Mouse (Mus musculus) midbrain, embryonic 13.5 days (tissue): ENCODE data around the gene Schip1. TPM values are rescaled to one million over a fixed set of nuclear protein-coding genes. Genes with fewer than 3 reads are reported as not detected.

Experiments used
- ATAC-seq: fragments of 200-750 bp; cut with Nextera tagmentation; 2 replicates; pipeline ENCODE4 v1.8.0; 2017; ENCODE audit warnings: mild to moderate bottlenecking, moderate TSS enrichment, moderate library complexity
- H3K27ac ChIP-seq: fragments of 300-500 bp; sonication (generic); 2 replicates; pipeline ENCODE4 v1.5.1; 2015; ENCODE audit warnings: inconsistent platforms, mild to moderate bottlenecking, moderate library complexity
- H3K27me3 ChIP-seq: fragments of 300-500 bp; sonication (generic); 2 replicates; pipeline ENCODE4 v1.6.1; 2015; ENCODE audit warnings: mild to moderate bottlenecking, inconsistent platforms
- H3K36me3 ChIP-seq: fragments of 300-500 bp; sonication (generic); 2 replicates; pipeline ENCODE4 v1.6.1; 2015; ENCODE audit warnings: mild to moderate bottlenecking, inconsistent platforms
- H3K4me1 ChIP-seq: fragments of 300-500 bp; sonication (generic); replicated peaks from 2 replicates; pipeline ENCODE4 v1.6.1; 2015; ENCODE audit warnings: inconsistent platforms
- H3K4me2 ChIP-seq: fragments of 300-500 bp; sonication (generic); replicated peaks from 2 replicates; pipeline ENCODE4 v1.6.1; 2015; ENCODE audit warnings: moderate library complexity, mild to moderate bottlenecking, inconsistent platforms
- H3K4me3 ChIP-seq: fragments of 300-500 bp; sonication (generic); replicated peaks from 2 replicates; pipeline ENCODE4 v1.5.1; 2015; ENCODE audit warnings: mild to moderate bottlenecking, inconsistent platforms
- H3K9ac ChIP-seq: fragments of 300-500 bp; sonication (generic); replicated peaks from 2 replicates; pipeline ENCODE4 v1.6.1; 2015; ENCODE audit warnings: mild to moderate bottlenecking, inconsistent platforms
- H3K9me3 ChIP-seq: fragments of 300-500 bp; sonication (generic); 2 replicates; pipeline ENCODE4 v1.6.1; 2016; ENCODE audit warnings: mild to moderate bottlenecking, inconsistent platforms
- WGBS: fragments of 180-500 bp; shearing (Covaris S2); methylation state at CpG from one replicate; pipeline ENCODE4 v1.1.7; 2015; 5-methylcytosine and 5-hydroxymethylcytosine counted together
- polyA plus RNA-seq: library from polyadenylated mRNA; unstranded; fragments of >200 nt; fragmentation: Nextera tagmentation; extraction: Ambion mirVana; gene quantifications from 2 replicates; pipeline ENCODE4 v1.2.1, GENCODE M21; 2015

The Schip1 gene
- polyA plus RNA-seq, 1 experiment from 2014 or later, result 127 TPM

DNA sequence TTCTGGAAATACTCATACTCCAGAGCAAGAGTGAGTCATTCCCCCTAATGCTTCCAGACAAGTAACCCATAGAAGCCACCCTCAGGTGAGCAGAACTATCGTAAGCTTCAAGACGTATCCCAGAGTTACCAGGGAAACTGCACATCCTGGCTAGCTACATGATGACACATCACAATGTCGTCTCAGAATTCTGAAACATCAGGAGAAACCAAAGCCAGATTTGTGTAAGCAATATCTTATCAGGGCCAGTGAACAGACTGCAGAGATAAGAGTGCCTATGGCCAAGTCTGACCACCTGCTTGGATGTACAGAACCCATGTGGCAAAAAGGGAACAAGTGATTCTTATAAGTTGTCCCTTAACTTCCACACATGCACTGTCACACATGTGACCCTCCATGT, 440.2 kb downstream of the Schip1 start:
- Histone ChIP-seq H3K27ac (no peak overlapping the region), H3K36me3 (no peaks in the 10 kb centered on the region), H3K4me2 (no peak overlapping the region), H3K9ac (no peak overlapping the region), H3K9me3 (no peaks in the 10 kb centered on the region), H3K27me3 (no peaks in the 10 kb centered on the region), H3K4me3 (no peak overlapping the region), H3K4me1 (peaks cover 3% of the 10 kb centered on the region; the same call in 1 of the 2 replicates)
- no peak for ATAC-seq
- 92% methylated on average over 3 of the region's 3 CpGs for WGBS

DNA sequence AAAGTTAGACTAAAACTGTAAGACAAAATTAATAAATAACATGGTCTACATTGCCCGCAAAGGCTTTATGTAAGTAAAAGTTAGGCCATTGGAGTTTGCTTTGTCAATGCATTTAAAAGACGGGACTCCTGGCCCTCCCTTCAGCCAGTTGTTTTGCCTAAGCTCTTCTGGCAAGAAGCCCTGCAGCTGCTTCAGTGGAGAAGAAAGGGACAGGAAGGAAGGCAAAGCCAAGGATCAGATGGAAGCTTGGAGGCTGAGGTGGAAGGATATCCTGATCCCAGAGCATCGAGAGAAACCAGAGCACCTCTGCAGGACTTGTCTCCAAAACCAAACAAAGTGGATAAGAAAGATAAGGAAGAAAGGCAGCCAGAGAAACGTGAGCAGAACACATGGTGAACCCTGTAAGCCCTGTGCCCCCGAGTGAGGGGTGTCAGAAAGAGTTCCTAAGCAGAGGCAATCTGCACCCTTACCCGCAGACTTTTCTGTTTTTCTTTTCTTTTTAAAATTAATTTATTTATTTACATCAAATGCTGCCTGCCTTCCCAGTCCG, 442.2 kb downstream of the Schip1 start:
- Histone ChIP-seq H3K4me3 (no peak overlapping the region), H3K9me3 (no peaks in the 10 kb centered on the region), H3K27ac (no peak overlapping the region), H3K27me3 (no peaks in the 10 kb centered on the region), H3K4me2 (no peak overlapping the region), H3K4me1 (peaks cover 3% of the 10 kb centered on the region; the same call in 1 of the 2 replicates), H3K36me3 (no peaks in the 10 kb centered on the region), H3K9ac (no peak overlapping the region)
- 74% methylated on average over 7 of the region's 7 CpGs for WGBS
- no peak for ATAC-seq

DNA sequence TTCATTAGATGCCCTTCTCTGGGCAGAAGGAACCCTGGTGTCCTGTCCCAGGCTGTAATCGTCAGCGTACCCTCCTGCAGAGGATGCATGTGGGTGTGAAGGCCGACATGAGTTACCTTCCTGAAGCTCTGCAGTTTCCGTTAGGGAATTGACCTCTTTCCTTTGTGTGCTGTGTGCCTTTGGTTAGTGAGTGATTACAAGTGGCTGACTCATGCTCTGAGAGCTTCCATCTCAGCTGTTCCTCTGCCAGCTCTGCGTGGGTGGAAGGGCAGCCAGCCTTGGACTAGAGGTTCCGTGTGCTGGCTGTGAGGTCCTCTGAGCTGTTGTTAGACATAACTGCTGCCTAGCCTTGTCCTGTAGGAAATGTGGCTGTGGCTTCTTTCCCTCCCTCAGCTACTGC, 444.0 kb downstream of the Schip1 start:
- H3K9me3 ChIP-seq, result no peaks in the 10 kb centered on the region
- no peak overlapping the region for H3K4me2 ChIP-seq
- H3K36me3 ChIP-seq, result no peaks in the 10 kb centered on the region
- H3K4me3 ChIP-seq, result no peak overlapping the region
- 69% methylated on average over 6 of the region's 6 CpGs for WGBS
- no peak overlapping the region for H3K27ac ChIP-seq
- H3K27me3 ChIP-seq, result no peaks in the 10 kb centered on the region
- no peak for ATAC-seq
- 0 out of 2 replicates have a peak overlapping the region, but pooled peaks have one; percentile 1 for H3K9ac ChIP-seq
- peaks cover 6% of the 10 kb centered on the region for H3K4me1 ChIP-seq

GRCm38 (mm10) chr3:68510872-68511271, 446.3 kb downstream of the Schip1 start:
- Histone ChIP-seq H3K9me3 (no peaks in the 10 kb centered on the region), H3K27me3 (no peaks in the 10 kb centered on the region), H3K4me1 (peaks cover 12% of the 10 kb centered on the region), H3K9ac (no peak overlapping the region), H3K27ac (no peak overlapping the region), H3K4me2 (no peak overlapping the region), H3K4me3 (no peak overlapping the region), H3K36me3 (no peaks in the 10 kb centered on the region)
- 83% methylated on average over 5 of the region's 5 CpGs for WGBS
- no peak for ATAC-seq

- H3K9ac ChIP-seq, result no peak overlapping the region
- H3K9me3 ChIP-seq, result no peaks in the 10 kb centered on the region
- peaks cover 12% of the 10 kb centered on the region for H3K4me1 ChIP-seq
- no peaks in the 10 kb centered on the region for H3K36me3 ChIP-seq
- no peak for ATAC-seq
- no peak overlapping the region for H3K4me3 ChIP-seq
- H3K27me3 ChIP-seq, result no peaks in the 10 kb centered on the region
- no peak overlapping the region for H3K4me2 ChIP-seq
- H3K27ac ChIP-seq, result no peak overlapping the region
- 84% methylated on average over 4 of the region's 4 CpGs for WGBS
Measured at GRCm38 (mm10) chr3:68511744-68512143, 447.1 kb downstream of the Schip1 start.

- WGBS, result 80% methylated on average over 11 of the region's 11 CpGs
- Histone ChIP-seq H3K4me3 (no peak overlapping the region), H3K27ac (no peak overlapping the region), H3K36me3 (no peaks in the 10 kb centered on the region), H3K4me1 (peaks cover 12% of the 10 kb centered on the region), H3K27me3 (no peaks in the 10 kb centered on the region), H3K9ac (no peak overlapping the region), H3K4me2 (no peak overlapping the region), H3K9me3 (no peaks in the 10 kb centered on the region)
- ATAC-seq, result no peak
Measured at GRCm38 (mm10) chr3:68512327-68512726, 447.7 kb downstream of the Schip1 start.

GRCm38 (mm10) chr3:68513340-68514119, 448.9 kb downstream of the Schip1 start:
- peak; percentile 77 for ATAC-seq

DNA sequence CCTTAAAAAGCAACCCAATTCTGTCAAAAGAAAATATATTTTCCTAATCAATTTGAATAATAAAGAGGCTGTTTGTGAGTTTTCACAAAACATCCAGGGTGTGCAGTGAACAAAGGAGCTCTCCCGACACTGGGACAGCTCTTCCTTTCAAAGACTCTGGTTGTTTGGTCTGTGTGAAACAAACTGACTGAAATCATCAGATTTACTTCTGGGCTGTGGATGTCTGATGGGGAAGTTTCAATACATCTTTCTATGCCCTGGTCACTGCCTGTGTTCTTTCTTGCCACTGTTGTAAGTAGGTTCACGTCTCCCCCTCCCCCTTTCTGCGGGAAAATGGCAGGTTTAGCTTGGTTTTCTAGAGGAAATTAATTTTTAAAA, 449.5 kb downstream of the Schip1 start:
- 60% methylated on average over 3 of the region's 3 CpGs for WGBS

More at GRCm38 (mm10) chr3:68513340-68514119, 448.9 kb downstream of the Schip1 start:
- H3K27me3 ChIP-seq, result no peaks in the 10 kb centered on the region
- peaks cover 11% of the 10 kb centered on the region for H3K4me1 ChIP-seq
- no peak overlapping the region for H3K9ac ChIP-seq
- H3K4me2 ChIP-seq, result no peak overlapping the region
- no peak overlapping the region for H3K4me3 ChIP-seq
- no peaks in the 10 kb centered on the region for H3K9me3 ChIP-seq
- H3K27ac ChIP-seq, result peak overlapping the region; percentile 51; the same call in 1 of the 2 replicates
- WGBS, result 49% methylated on average over 7 of the region's 7 CpGs
- H3K36me3 ChIP-seq, result no peaks in the 10 kb centered on the region

GRCm38 (mm10) chr3:68514717-68515116, 450.1 kb downstream of the Schip1 start:
- H3K4me2 ChIP-seq, result no peak overlapping the region
- H3K36me3 ChIP-seq, result no peaks in the 10 kb centered on the region
- H3K4me3 ChIP-seq, result no peak overlapping the region
- WGBS, result 86% methylated on average over 3 of the region's 3 CpGs
- no peak overlapping the region for H3K9ac ChIP-seq
- no peak for ATAC-seq
- H3K4me1 ChIP-seq, result peaks cover 9% of the 10 kb centered on the region
- H3K9me3 ChIP-seq, result no peaks in the 10 kb centered on the region
- no peak overlapping the region for H3K27ac ChIP-seq
- H3K27me3 ChIP-seq, result no peaks in the 10 kb centered on the region

More for the DNA sequence above, 449.5 kb downstream of the Schip1 start:
- Histone ChIP-seq H3K36me3 (no peaks in the 10 kb centered on the region), H3K27ac (peak overlapping the region; percentile 69; the same call in 1 of the 2 replicates), H3K4me1 (peaks cover 9% of the 10 kb centered on the region), H3K9me3 (no peaks in the 10 kb centered on the region), H3K4me2 (no peak overlapping the region), H3K27me3 (no peaks in the 10 kb centered on the region), H3K9ac (no peak overlapping the region), H3K4me3 (no peak overlapping the region)
- ATAC-seq, result no peak

GRCm38 (mm10) chr3:68516393-68517081, 451.9 kb downstream of the Schip1 start:
- Histone ChIP-seq H3K36me3 (no peaks in the 10 kb centered on the region), H3K4me3 (no peak overlapping the region), H3K27me3 (no peaks in the 10 kb centered on the region), H3K27ac (no peak overlapping the region), H3K9ac (no peak overlapping the region), H3K4me2 (no peak overlapping the region), H3K4me1 (peaks cover 9% of the 10 kb centered on the region), H3K9me3 (no peaks in the 10 kb centered on the region)
- no peak for ATAC-seq
- 81% methylated on average over 12 of the region's 12 CpGs for WGBS

DNA sequence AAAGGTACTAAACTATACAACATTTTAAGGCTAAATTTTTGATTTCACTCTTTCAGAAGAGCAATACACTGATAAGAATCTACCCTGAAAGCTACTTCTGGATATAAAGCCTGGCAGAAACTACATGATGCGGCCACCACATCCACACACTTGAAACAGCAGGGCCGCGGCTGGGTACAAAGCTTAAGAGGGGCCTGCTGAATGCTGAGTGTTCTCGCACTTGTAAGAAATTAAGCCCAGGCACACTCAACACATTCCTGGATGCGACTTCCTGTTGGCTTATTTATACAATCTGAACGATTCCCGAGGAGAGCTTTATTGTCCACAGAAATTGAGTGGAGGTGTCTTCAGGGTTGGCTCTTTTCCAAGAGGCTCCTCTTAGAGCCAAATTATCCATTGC, 452.6 kb downstream of the Schip1 start:
- H3K27me3 ChIP-seq, result no peaks in the 10 kb centered on the region
- WGBS, result 56% methylated on average over 7 of the region's 7 CpGs
- no peak overlapping the region for H3K9ac ChIP-seq
- H3K4me1 ChIP-seq, result peaks cover 9% of the 10 kb centered on the region
- no peak overlapping the region for H3K27ac ChIP-seq
- H3K4me2 ChIP-seq, result no peak overlapping the region
- ATAC-seq, result no peak
- no peak overlapping the region for H3K4me3 ChIP-seq
- H3K9me3 ChIP-seq, result no peaks in the 10 kb centered on the region
- H3K36me3 ChIP-seq, result no peaks in the 10 kb centered on the region

GRCm38 (mm10) chr3:68518041-68518440, 453.4 kb downstream of the Schip1 start:
- 89% methylated on average over 8 of the region's 8 CpGs for WGBS
- Histone ChIP-seq H3K36me3 (no peaks in the 10 kb centered on the region), H3K4me2 (no peak overlapping the region)

More at GRCm38 (mm10) chr3:68518041-68518440, 453.4 kb downstream of the Schip1 start:
- peaks cover 9% of the 10 kb centered on the region for H3K4me1 ChIP-seq
- no peak for ATAC-seq
- no peak overlapping the region for H3K9ac ChIP-seq
- H3K9me3 ChIP-seq, result no peaks in the 10 kb centered on the region
- no peak overlapping the region for H3K27ac ChIP-seq
- no peaks in the 10 kb centered on the region for H3K27me3 ChIP-seq
- no peak overlapping the region for H3K4me3 ChIP-seq
